Mouse (Mus musculus): ENCODE measurements around the gene Hpn.

GRCm38 (mm10) chr7:31052636-31053434 lies 62.3 kb downstream of the Hpn start:
- TF ChIP-seq CTCF (IDR thresholded peaks at IDR 0.05; ENCODE audit: insufficient read depth, low read depth, low read length) (no peak), POLR2A (IDR thresholded peaks at IDR 0.05; ENCODE audit: insufficient read depth, low read depth, low read length) (no peak)
